Mouse (Mus musculus): ENCODE data around the gene Zbtb20. TPM values are rescaled to one million over a fixed set of nuclear protein-coding genes. Genes with fewer than 3 reads are reported as not detected.

Gene Zbtb20
- total and polyA plus RNA-seq, 2 experiments from 2014 or later: 19.8 to 45.8 TPM

GRCm38 (mm10) chr16:43590704-43591493 is 715.2 kb downstream of the Zbtb20 start:
- TF ChIP-seq EP300 (IDR thresholded peaks at IDR 0.05; ENCODE audit: low read depth) (no peak), CTCF (IDR thresholded peaks at IDR 0.05; ENCODE audit: low read depth) (no peak)
- Histone ChIP-seq H3K4me3 (ENCODE audit: low read depth, low read length) (no peak overlapping the region), H3K4me1 (ENCODE audit: control insufficient read depth, insufficient read depth) (no peaks in the 10 kb centered on the region), H3K36me3 (replicated peaks; ENCODE audit: control insufficient read depth, insufficient read depth, low read length) (no peaks in the 10 kb centered on the region), H3K27ac (ENCODE audit: low read depth) (no peak overlapping the region), H3K9ac (replicated peaks; ENCODE audit: low read depth, low read length) (no peak overlapping the region), H3K9me3 (replicated peaks; ENCODE audit: control insufficient read depth, low read length) (no peaks in the 10 kb centered on the region), H3K27me3 (ENCODE audit: control insufficient read depth, insufficient read depth, low read length) (no peaks in the 10 kb centered on the region), H3K4me2 (ENCODE audit: low read depth, low read length) (no peak overlapping the region)
- ATAC-seq (ENCODE audit: insufficient read depth, low read depth) (no peak), DNase-seq (ENCODE audit: low spot score) (no peak)
- 70% methylated on average over 7 of the region's 7 CpGs for WGBS

GRCm38 (mm10) chr16:43592062-43592461 is 716.4 kb downstream of the Zbtb20 start:
- WGBS: 67% methylated on average over 5 of the region's 5 CpGs
- Histone ChIP-seq H3K36me3 (replicated peaks; ENCODE audit: control insufficient read depth, insufficient read depth, low read length) (no peaks in the 10 kb centered on the region), H3K27ac (ENCODE audit: low read depth) (no peak overlapping the region), H3K9me3 (replicated peaks; ENCODE audit: control insufficient read depth, low read length) (no peaks in the 10 kb centered on the region), H3K27me3 (ENCODE audit: control insufficient read depth, insufficient read depth, low read length) (no peaks in the 10 kb centered on the region), H3K4me1 (ENCODE audit: control insufficient read depth, insufficient read depth) (no peaks in the 10 kb centered on the region), H3K4me3 (ENCODE audit: low read depth, low read length) (no peak overlapping the region), H3K9ac (replicated peaks; ENCODE audit: low read depth, low read length) (no peak overlapping the region), H3K4me2 (ENCODE audit: low read depth, low read length) (no peak overlapping the region)
- DNase-seq (ENCODE audit: low spot score) (no peak), ATAC-seq (ENCODE audit: insufficient read depth, low read depth) (no peak)
- TF ChIP-seq CTCF (IDR thresholded peaks at IDR 0.05; ENCODE audit: low read depth) (no peak), EP300 (IDR thresholded peaks at IDR 0.05; ENCODE audit: low read depth) (no peak)

- no peak overlapping the region for H3K4me3 ChIP-seq (ENCODE audit: low read depth, low read length)
- no peaks in the 10 kb centered on the region for H3K4me1 ChIP-seq (ENCODE audit: control insufficient read depth, insufficient read depth)
- DNase-seq (ENCODE audit: low spot score) (peak; percentile 66), ATAC-seq (ENCODE audit: insufficient read depth, low read depth) (no peak)
- TF ChIP-seq EP300 (IDR thresholded peaks at IDR 0.05; ENCODE audit: low read depth) (no peak), CTCF (IDR thresholded peaks at IDR 0.05; ENCODE audit: low read depth) (peak; percentile 58)
- no peaks in the 10 kb centered on the region for H3K9me3 ChIP-seq (replicated peaks; ENCODE audit: control insufficient read depth, low read length)
- H3K36me3 ChIP-seq (replicated peaks; ENCODE audit: control insufficient read depth, insufficient read depth, low read length): no peaks in the 10 kb centered on the region
- H3K4me2 ChIP-seq (ENCODE audit: low read depth, low read length): no peak overlapping the region
- WGBS: 2% methylated on average over 1 of the region's 1 CpGs
- H3K27me3 ChIP-seq (ENCODE audit: control insufficient read depth, insufficient read depth, low read length): no peaks in the 10 kb centered on the region
- no peak overlapping the region for H3K27ac ChIP-seq (ENCODE audit: low read depth)
- H3K9ac ChIP-seq (replicated peaks; ENCODE audit: low read depth, low read length): no peak overlapping the region
Observed at GRCm38 (mm10) chr16:43592801-43593200, 717.1 kb downstream of the Zbtb20 start.

GRCm38 (mm10) chr16:43597375-43598060 is 721.8 kb downstream of the Zbtb20 start:
- ATAC-seq (ENCODE audit: insufficient read depth, low read depth) (no peak), DNase-seq (ENCODE audit: low spot score) (no peak)
- WGBS: 46% methylated on average over 7 of the region's 7 CpGs

GRCm38 (mm10) chr16:43599707-43600106 is 724.0 kb downstream of the Zbtb20 start:
- 80% methylated on average over 2 of the region's 2 CpGs for WGBS
- H3K4me3 ChIP-seq (ENCODE audit: low read depth, low read length): no peak overlapping the region
- no peak overlapping the region for H3K4me2 ChIP-seq (ENCODE audit: low read depth, low read length)
- no peak overlapping the region for H3K9ac ChIP-seq (replicated peaks; ENCODE audit: low read depth, low read length)
- no peaks in the 10 kb centered on the region for H3K27me3 ChIP-seq (ENCODE audit: control insufficient read depth, insufficient read depth, low read length)
- no peaks in the 10 kb centered on the region for H3K9me3 ChIP-seq (replicated peaks; ENCODE audit: control insufficient read depth, low read length)
- no peak for DNase-seq (ENCODE audit: low spot score)
- H3K36me3 ChIP-seq (replicated peaks; ENCODE audit: control insufficient read depth, insufficient read depth, low read length): no peaks in the 10 kb centered on the region
- H3K4me1 ChIP-seq (ENCODE audit: control insufficient read depth, insufficient read depth): no peaks in the 10 kb centered on the region
- TF ChIP-seq CTCF (IDR thresholded peaks at IDR 0.05; ENCODE audit: low read depth): no peak
- TF ChIP-seq EP300 (IDR thresholded peaks at IDR 0.05; ENCODE audit: low read depth): no peak
- H3K27ac ChIP-seq (ENCODE audit: low read depth): no peak overlapping the region
- ATAC-seq (ENCODE audit: insufficient read depth, low read depth): no peak

More at GRCm38 (mm10) chr16:43597375-43598060, 721.8 kb downstream of the Zbtb20 start:
- Histone ChIP-seq H3K27ac (ENCODE audit: low read depth) (no peak overlapping the region), H3K4me1 (ENCODE audit: control insufficient read depth, insufficient read depth) (no peaks in the 10 kb centered on the region), H3K36me3 (replicated peaks; ENCODE audit: control insufficient read depth, insufficient read depth, low read length) (no peaks in the 10 kb centered on the region), H3K9ac (replicated peaks; ENCODE audit: low read depth, low read length) (no peak overlapping the region), H3K4me2 (ENCODE audit: low read depth, low read length) (no peak overlapping the region), H3K4me3 (ENCODE audit: low read depth, low read length) (no peak overlapping the region), H3K27me3 (ENCODE audit: control insufficient read depth, insufficient read depth, low read length) (no peaks in the 10 kb centered on the region), H3K9me3 (replicated peaks; ENCODE audit: control insufficient read depth, low read length) (no peaks in the 10 kb centered on the region)
- no peak for TF ChIP-seq EP300 (IDR thresholded peaks at IDR 0.05; ENCODE audit: low read depth)
- no peak for TF ChIP-seq CTCF (IDR thresholded peaks at IDR 0.05; ENCODE audit: low read depth)

Measured in heart, postnatal 0 days (tissue).